Mouse (Mus musculus): ENCODE measurements around the gene Olfr539. TPM values are rescaled to one million over a fixed set of nuclear protein-coding genes. Genes with fewer than 3 reads are reported as not detected.

The Olfr539 gene
- polyA plus RNA-seq, 1 experiment from 2014 or later: not detected

GRCm38 (mm10) chr7:140721095-140721494 is 61.4 kb downstream of the Olfr539 start:
- Histone ChIP-seq H3K9ac (no peak overlapping the region), H3K36me3 (no peaks in the 10 kb centered on the region), H3K4me2 (no peak overlapping the region), H3K27ac (no peak overlapping the region), H3K4me3 (replicated peaks) (no peak overlapping the region), H3K27me3 (no peaks in the 10 kb centered on the region), H3K9me3 (replicated peaks) (no peaks in the 10 kb centered on the region), H3K4me1 (no peaks in the 10 kb centered on the region)
- no peak for ATAC-seq (replicated peaks; ENCODE audit: low FRiP score)
- WGBS: 76% methylated on average over 6 of the region's 6 CpGs

- Histone ChIP-seq H3K27ac (no peak overlapping the region), H3K9ac (no peak overlapping the region), H3K4me3 (replicated peaks) (no peak overlapping the region), H3K27me3 (no peaks in the 10 kb centered on the region), H3K9me3 (replicated peaks) (no peaks in the 10 kb centered on the region), H3K4me2 (no peak overlapping the region), H3K4me1 (no peaks in the 10 kb centered on the region), H3K36me3 (no peaks in the 10 kb centered on the region)
- ATAC-seq (replicated peaks; ENCODE audit: low FRiP score): no peak
These were observed 65.8 kb downstream of the Olfr539 start for GRCm38 (mm10) chr7:140725558-140725957.

Other genes with a start within 250 kb of the Olfr539 start
- not detected in 2 replicates for gene Olfr532, start 238.3 kb upstream of the Olfr539 start, polyA plus RNA-seq (2015; fragmentation: Nextera tagmentation; extraction: Ambion mirVana)
- gene Olfr533, start 196.6 kb upstream of the Olfr539 start, polyA plus RNA-seq (2015; fragmentation: Nextera tagmentation; extraction: Ambion mirVana): not detected in 2 replicates
- gene Olfr535, start 175.7 kb upstream of the Olfr539 start, polyA plus RNA-seq (2015; fragmentation: Nextera tagmentation; extraction: Ambion mirVana): not detected in 2 replicates
- not detected in 2 replicates for gene Olfr536, start 152.5 kb upstream of the Olfr539 start, polyA plus RNA-seq (2015; fragmentation: Nextera tagmentation; extraction: Ambion mirVana)
- gene Olfr538, start 92.0 kb upstream of the Olfr539 start, polyA plus RNA-seq (2015; fragmentation: Nextera tagmentation; extraction: Ambion mirVana): not detected in 2 replicates
- gene Olfr46, start 58.7 kb upstream of the Olfr539 start, polyA plus RNA-seq (2015; fragmentation: Nextera tagmentation; extraction: Ambion mirVana): not detected in 2 replicates
- not detected in 2 replicates for gene Olfr61, start 31.0 kb upstream of the Olfr539 start, polyA plus RNA-seq (2015; fragmentation: Nextera tagmentation; extraction: Ambion mirVana)
- not detected in 2 replicates for gene Olfr53, start 13.5 kb upstream of the Olfr539 start, polyA plus RNA-seq (2015; fragmentation: Nextera tagmentation; extraction: Ambion mirVana)
- not detected in 2 replicates for gene Olfr45, start 22.0 kb downstream of the Olfr539 start, polyA plus RNA-seq (2015; fragmentation: Nextera tagmentation; extraction: Ambion mirVana)
- not detected in 2 replicates for gene Olfr541, start 37.3 kb downstream of the Olfr539 start, polyA plus RNA-seq (2015; fragmentation: Nextera tagmentation; extraction: Ambion mirVana)
- gene Cyp2e1, start 103.8 kb downstream of the Olfr539 start, polyA plus RNA-seq (2015; fragmentation: Nextera tagmentation; extraction: Ambion mirVana): 0.42 and 0.49 TPM in 2 replicates
- gene Syce1, start 127.9 kb downstream of the Olfr539 start, polyA plus RNA-seq (2015; fragmentation: Nextera tagmentation; extraction: Ambion mirVana): 0.10 and 0.22 TPM in 2 replicates
- 1.7 and 1.8 TPM in 2 replicates for gene Zfp941, start 162.2 kb downstream of the Olfr539 start, polyA plus RNA-seq (2015; fragmentation: Nextera tagmentation; extraction: Ambion mirVana)
- 0.62 and 0.82 TPM in 2 replicates for gene Urah, start 175.1 kb downstream of the Olfr539 start, polyA plus RNA-seq (2015; fragmentation: Nextera tagmentation; extraction: Ambion mirVana)
- not detected in 2 replicates for gene Scgb1c1, start 185.6 kb downstream of the Olfr539 start, polyA plus RNA-seq (2015; fragmentation: Nextera tagmentation; extraction: Ambion mirVana)
- gene Odf3, start 187.9 kb downstream of the Olfr539 start, polyA plus RNA-seq (2015; fragmentation: Nextera tagmentation; extraction: Ambion mirVana): 0.12 TPM in 1 of 2 replicates, not detected in the other
- not detected in 2 replicates for gene Gm45785, start 196.4 kb downstream of the Olfr539 start, polyA plus RNA-seq (2015; fragmentation: Nextera tagmentation; extraction: Ambion mirVana)
- gene Ric8a, start 197.0 kb downstream of the Olfr539 start, polyA plus RNA-seq (2015; fragmentation: Nextera tagmentation; extraction: Ambion mirVana): 54.8 and 59.7 TPM in 2 replicates
- 35.9 and 37.2 TPM in 2 replicates for gene Bet1l, start 197.6 kb downstream of the Olfr539 start, polyA plus RNA-seq (2015; fragmentation: Nextera tagmentation; extraction: Ambion mirVana)
- 241 and 246 TPM in 2 replicates for gene Psmd13, start 222.0 kb downstream of the Olfr539 start, polyA plus RNA-seq (2015; fragmentation: Nextera tagmentation; extraction: Ambion mirVana)
- gene Sirt3, start 222.4 kb downstream of the Olfr539 start, polyA plus RNA-seq (2015; fragmentation: Nextera tagmentation; extraction: Ambion mirVana): 32.5 and 36.3 TPM in 2 replicates
- gene Cox8b, start 240.5 kb downstream of the Olfr539 start, polyA plus RNA-seq (2015; fragmentation: Nextera tagmentation; extraction: Ambion mirVana): 3.9 and 4.8 TPM in 2 replicates